Mouse (Mus musculus) kidney, adult 2 months (tissue): ENCODE results near the gene Fam53b. TPM values are rescaled to one million over a fixed set of nuclear protein-coding genes. Genes with fewer than 3 reads are reported as not detected.
A peak's percentile ranks its signal among the peaks of the same experiment; 100 is the strongest.

Experiments used
- DNase-seq: peaks from one replicate; pipeline ENCODE4 v3.0.0; 2021
- H3K27ac ChIP-seq: fragments of 200-500 bp; 2 replicates; pipeline ENCODE4 v1.5.1; 2012; ENCODE audit warnings: low read depth, low read length, control low read depth, inconsistent platforms; ENCODE audit not compliant: insufficient read depth
- H3K27me3 ChIP-seq: fragments of 200-500 bp; replicated peaks from 2 replicates; pipeline ENCODE4 v1.6.1; 2012; ENCODE audit warnings: mild to moderate bottlenecking, moderate library complexity, low read length, inconsistent platforms; ENCODE audit not compliant: control insufficient read depth, insufficient read depth
- H3K36me3 ChIP-seq: fragments of 200-500 bp; 2 replicates; pipeline ENCODE4 v1.6.1; 2012; ENCODE audit warnings: mild to moderate bottlenecking, moderate library complexity, low read length, inconsistent platforms; ENCODE audit not compliant: control insufficient read depth, insufficient read depth
- H3K4me1 ChIP-seq: fragments of 200-500 bp; 2 replicates; pipeline ENCODE4 v1.6.1; 2011; ENCODE audit warnings: low read length; ENCODE audit not compliant: control insufficient read depth, insufficient read depth
- H3K4me3 ChIP-seq: fragments of 200-500 bp; 2 replicates; pipeline ENCODE4 v1.5.1; 2011; ENCODE audit warnings: mild to moderate bottlenecking, low read depth, low read length, control low read depth; ENCODE audit not compliant: insufficient read depth
- CTCF ChIP-seq: fragments of 200-500 bp; conservative IDR thresholded peaks from 2 replicates; pipeline ENCODE4 v1.5.1; 2011; ENCODE audit warnings: low read depth, mild to moderate bottlenecking, control low read depth, low read length, moderate library complexity, mixed read lengths; ENCODE audit not compliant: insufficient read depth, insufficient read length
- POLR2A ChIP-seq: fragments of 200-500 bp; IDR thresholded peaks from one replicate; pipeline ENCODE4 v1.6.1; 2011; ENCODE audit warnings: low read depth, low read length, control low read depth
- WGBS: fragments of 180-500 bp; shearing (Covaris S2); methylation state at CpG from one replicate; pipeline ENCODE4 v1.1.7; 2018; 5-methylcytosine and 5-hydroxymethylcytosine counted together
- polyA plus RNA-seq: library from polyadenylated mRNA; depleted of rRNA; stranded (reverse); fragments of >200 nt; gene quantifications from 2 replicates; pipeline ENCODE4 v1.2.3, GENCODE M21; 2012

Gene Fam53b
- polyA plus RNA-seq, 1 experiment: 29.3 TPM

- DNase-seq: no peak
- Histone ChIP-seq H3K36me3 (no peaks in the 10 kb centered on the region), H3K4me3 (no peak overlapping the region), H3K4me1 (peaks cover 28% of the 10 kb centered on the region), H3K27me3 (no peaks in the 10 kb centered on the region), H3K27ac (no peak overlapping the region)
- TF ChIP-seq POLR2A (no peak), CTCF (no peak)
- 90% methylated on average over 7 of the region's 7 CpGs for WGBS
These were observed 40.5 kb downstream of the Fam53b start for GRCm38 (mm10) chr7:132773011-132773705.

- TF ChIP-seq CTCF (no peak), POLR2A (no peak)
- H3K4me3 ChIP-seq: no peak overlapping the region
- H3K27ac ChIP-seq: no peak overlapping the region
- peaks cover 33% of the 10 kb centered on the region for H3K4me1 ChIP-seq
- H3K27me3 ChIP-seq: no peaks in the 10 kb centered on the region
- 90% methylated on average over 5 of the region's 5 CpGs for WGBS
- no peaks in the 10 kb centered on the region for H3K36me3 ChIP-seq
- DNase-seq: no peak
These were observed 41.2 kb downstream of the Fam53b start for GRCm38 (mm10) chr7:132772440-132772839.

GRCm38 (mm10) chr7:132768498-132769344 lies 45.0 kb downstream of the Fam53b start:
- H3K27me3 ChIP-seq: no peaks in the 10 kb centered on the region
- peaks cover 27% of the 10 kb centered on the region for H3K4me1 ChIP-seq
- no peaks in the 10 kb centered on the region for H3K36me3 ChIP-seq
- TF ChIP-seq CTCF (no peak), POLR2A (no peak)
- DNase-seq: no peak
- 65% methylated on average over 12 of the region's 12 CpGs for WGBS
- peak overlapping the region; percentile 35; the same call in 1 of the 2 replicates for H3K27ac ChIP-seq
- no peak overlapping the region for H3K4me3 ChIP-seq

GRCm38 (mm10) chr7:132767999-132768370 lies 45.7 kb downstream of the Fam53b start:
- WGBS: 78% methylated on average over 4 of the region's 4 CpGs
- Histone ChIP-seq H3K27me3 (no peaks in the 10 kb centered on the region), H3K4me3 (no peak overlapping the region), H3K4me1 (peaks cover 31% of the 10 kb centered on the region), H3K27ac (peak overlapping the region; percentile 6; the same call in 1 of the 2 replicates), H3K36me3 (no peaks in the 10 kb centered on the region)
- TF ChIP-seq CTCF (no peak), POLR2A (no peak)
- no peak for DNase-seq

GRCm38 (mm10) chr7:132767233-132767998 lies 46.3 kb downstream of the Fam53b start:
- no peak for TF ChIP-seq POLR2A
- TF ChIP-seq CTCF: no peak
- no peaks in the 10 kb centered on the region for H3K27me3 ChIP-seq
- peaks cover 33% of the 10 kb centered on the region for H3K4me1 ChIP-seq
- WGBS: 60% methylated on average over 12 of the region's 12 CpGs
- peak; percentile 58 for DNase-seq
- H3K36me3 ChIP-seq: no peaks in the 10 kb centered on the region
- peak overlapping the region; percentile 32; the same call in 1 of the 2 replicates for H3K27ac ChIP-seq
- H3K4me3 ChIP-seq: no peak overlapping the region

GRCm38 (mm10) chr7:132766235-132766871 lies 47.3 kb downstream of the Fam53b start:
- TF ChIP-seq POLR2A: no peak
- Histone ChIP-seq H3K27ac (peak overlapping the region; percentile 69), H3K36me3 (no peaks in the 10 kb centered on the region), H3K27me3 (no peaks in the 10 kb centered on the region), H3K4me1 (peaks cover 33% of the 10 kb centered on the region), H3K4me3 (no peak overlapping the region)
- DNase-seq: no peak
- 72% methylated on average over 11 of the region's 11 CpGs for WGBS
